Mouse (Mus musculus) kidney, postnatal 0 days (tissue): ENCODE measurements at regions not wholly inside any gene's neighbourhood (a gene's known extent, or its start where the extent isn't known, plus 50 kb on each side); places are given as distances from the start of the nearest gene placed in this dataset.

Experiments used
- ATAC-seq: fragments of 200-750 bp; cut with Nextera tagmentation; replicated peaks from 2 replicates; pipeline ENCODE4 v1.8.0; 2017; ENCODE audit warnings: low read depth, moderate number of reproducible peaks, moderate TSS enrichment, moderate library complexity; ENCODE audit not compliant: low FRiP score
- DNase-seq: peaks from one replicate; pipeline ENCODE4 v3.0.0-alpha.2; 2016; ENCODE audit warnings: low spot score
- H3K27ac ChIP-seq: fragments of 300-500 bp; sonication (generic); 2 replicates; pipeline ENCODE4 v1.5.1; 2014; ENCODE audit warnings: mild to moderate bottlenecking
- H3K27me3 ChIP-seq: fragments of 300-500 bp; sonication (generic); 2 replicates; pipeline ENCODE4 v1.6.1; 2014; ENCODE audit warnings: low read length, mixed read lengths; ENCODE audit not compliant: insufficient read depth
- H3K36me3 ChIP-seq: fragments of 300-500 bp; sonication (generic); 2 replicates; pipeline ENCODE4 v1.6.1; 2014; ENCODE audit warnings: low read length, mixed read lengths; ENCODE audit not compliant: insufficient read depth
- H3K4me1 ChIP-seq: fragments of 300-500 bp; sonication (generic); replicated peaks from 2 replicates; pipeline ENCODE4 v1.6.1; 2014; ENCODE audit warnings: antibody characterized with exemption, low read length, mixed read lengths; ENCODE audit not compliant: insufficient read depth
- H3K4me2 ChIP-seq: fragments of 300-500 bp; sonication (generic); 2 replicates; pipeline ENCODE4 v1.6.1; 2014; ENCODE audit warnings: mild to moderate bottlenecking, low read length, moderate library complexity, mixed read lengths
- H3K4me3 ChIP-seq: fragments of 300-500 bp; sonication (generic); replicated peaks from 2 replicates; pipeline ENCODE4 v1.5.1; 2014; ENCODE audit warnings: low read depth, low read length
- H3K9ac ChIP-seq: fragments of 300-500 bp; sonication (generic); 2 replicates; pipeline ENCODE4 v1.6.1; 2014; ENCODE audit warnings: low read depth, low read length
- H3K9me3 ChIP-seq: fragments of 300-500 bp; sonication (generic); replicated peaks from 2 replicates; pipeline ENCODE4 v1.6.1; 2016; ENCODE audit warnings: low read length, inconsistent platforms, mixed read lengths
- CTCF ChIP-seq: IDR thresholded peaks from 2 replicates; pipeline ENCODE4 v1.5.1; 2016; ENCODE audit warnings: antibody characterized with exemption, low read depth, mild to moderate bottlenecking, moderate library complexity
- WGBS: fragments of 180-500 bp; shearing (Covaris S2); extraction: QIAGEN DNeasy Blood & Tissue Kit; methylation state at CpG from one replicate; pipeline ENCODE4 v1.1.7; 2014; 5-methylcytosine and 5-hydroxymethylcytosine counted together

GRCm38 (mm10) chr11:113192086-113192856 is 410.2 kb downstream of the Sox9 start:
- no peak for TF ChIP-seq CTCF
- DNase-seq (no peak), ATAC-seq (no peak)
- Histone ChIP-seq H3K9me3 (no peaks in the 10 kb centered on the region), H3K27me3 (no peaks in the 10 kb centered on the region), H3K4me2 (no peak overlapping the region), H3K27ac (no peak overlapping the region), H3K36me3 (no peaks in the 10 kb centered on the region), H3K4me3 (no peak overlapping the region), H3K4me1 (no peaks in the 10 kb centered on the region; the same call in 1 of the 2 replicates), H3K9ac (no peak overlapping the region)
- WGBS, result 59% methylated on average over 22 of the region's 22 CpGs

GRCm38 (mm10) chr11:113194144-113194827 is 412.3 kb downstream of the Sox9 start:
- DNase-seq (no peak), ATAC-seq (no peak)
- no peaks in the 10 kb centered on the region for H3K36me3 ChIP-seq
- H3K9me3 ChIP-seq, result no peaks in the 10 kb centered on the region
- no peak overlapping the region for H3K4me2 ChIP-seq
- no peaks in the 10 kb centered on the region for H3K27me3 ChIP-seq
- no peaks in the 10 kb centered on the region; the same call in 1 of the 2 replicates for H3K4me1 ChIP-seq
- no peak overlapping the region for H3K9ac ChIP-seq
- no peak overlapping the region for H3K4me3 ChIP-seq
- H3K27ac ChIP-seq, result no peak overlapping the region
- no peak; the same call in 1 of the 2 replicates for TF ChIP-seq CTCF
- 57% methylated on average over 15 of the region's 15 CpGs for WGBS
